ENCODE assay signal across 8 mouse cellular contexts in the genomic region with DNA sequence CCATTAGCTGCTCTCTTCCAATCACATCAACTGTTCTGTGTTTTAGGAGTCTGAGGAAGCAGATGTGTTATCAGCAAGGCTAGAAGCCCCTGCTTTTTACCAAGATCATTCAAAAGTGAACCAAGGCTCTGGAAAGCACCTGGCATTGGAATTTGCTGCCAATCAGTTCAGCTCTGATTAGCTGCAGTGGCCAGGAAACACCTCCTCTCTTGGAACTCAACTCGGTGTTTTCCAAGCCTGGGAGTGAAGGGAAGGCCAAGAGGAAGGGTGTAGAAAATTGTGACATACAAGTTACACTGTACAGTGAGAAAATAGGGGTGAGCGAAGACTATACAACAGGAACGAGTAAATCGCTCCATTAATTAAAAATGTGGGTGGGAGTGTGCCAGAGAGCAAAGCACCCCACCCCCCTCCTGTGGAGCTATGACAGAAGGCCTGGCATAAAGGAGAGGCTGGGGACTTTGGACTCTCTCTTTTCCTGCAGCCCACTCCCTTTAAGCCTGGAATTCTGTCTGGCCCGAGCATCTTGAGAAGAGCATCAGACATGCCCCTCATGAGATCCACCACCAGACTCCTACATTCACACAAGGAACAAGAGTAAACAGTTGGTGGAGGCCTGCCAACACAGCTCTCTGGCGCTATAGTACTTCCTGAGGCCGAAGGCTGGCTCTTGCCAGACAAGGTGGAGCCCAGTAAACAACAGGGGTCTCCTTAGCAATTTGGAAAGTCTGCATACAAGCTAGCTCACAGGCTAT.
DNase-seq lines count a peak whose midpoint lies in the region; ATAC-seq lines count a peak whose summit lies in the region.

No protein-coding gene starts in this region.

- DNase-seq in brain, adult 2 months (ENCODE audit: low read depth, low spot score): peak; percentile 67
- DNase-seq in cerebellum, postnatal 36 days: peak; percentile 55 to 62
- no peak for DNase-seq in embryo, embryonic 10.5 days (ENCODE audit: low spot score)
- no peak for DNase-seq in B cell, adult 2 months

- H3K36me3 ChIP-seq in heart, embryonic 14.5 days (ENCODE audit: control insufficient read depth, insufficient read depth, low read length): no peaks in the 10 kb centered on the region
- no peaks in the 10 kb centered on the region for H3K36me3 ChIP-seq in heart, embryonic 12.5 days
- H3K36me3 ChIP-seq in kidney, embryonic 15.5 days: no peaks in the 10 kb centered on the region

- no peaks in the 10 kb centered on the region for H3K27me3 ChIP-seq in heart, embryonic 14.5 days (ENCODE audit: control insufficient read depth, insufficient read depth, low read length)
- H3K27me3 ChIP-seq in heart, embryonic 12.5 days (replicated peaks): no peaks in the 10 kb centered on the region
- no peaks in the 10 kb centered on the region for H3K27me3 ChIP-seq in kidney, embryonic 15.5 days

- H3K4me3 ChIP-seq in heart, embryonic 14.5 days (ENCODE audit: control insufficient read depth in 1 of 2, insufficient read depth in 1 of 2, low read depth in 1 of 2, low read length in 2 of 2): no peak overlapping the region
- no peak overlapping the region for H3K4me3 ChIP-seq in heart, embryonic 12.5 days
- H3K4me3 ChIP-seq in kidney, embryonic 15.5 days (replicated peaks): no peak overlapping the region

- H3K4me1 ChIP-seq in heart, embryonic 14.5 days (ENCODE audit: control insufficient read depth in 2 of 2, insufficient read depth in 2 of 2, low read length in 2 of 2): peaks cover 5 to 7% of the 10 kb centered on the region in 2 experiments; a peak in 2 of 4 replicates
- peaks cover 4% of the 10 kb centered on the region; the same call in 1 of the 2 replicates for H3K4me1 ChIP-seq in heart, embryonic 12.5 days (replicated peaks)
- peaks cover 21% of the 10 kb centered on the region for H3K4me1 ChIP-seq in kidney, embryonic 15.5 days

- peak; percentile 35; the same call in 1 of the 2 replicates for ATAC-seq in heart, embryonic 14.5 days (ENCODE audit: insufficient number of reproducible peaks, insufficient read depth, low FRiP score, low read depth)
- ATAC-seq in heart, embryonic 12.5 days (ENCODE audit: insufficient number of reproducible peaks, low FRiP score): no peak; the same call in 1 of the 2 replicates
- peak; percentile 34; the same call in 1 of the 2 replicates for ATAC-seq in kidney, embryonic 15.5 days (replicated peaks; ENCODE audit: low FRiP score)
- 0 out of 2 replicates have a peak, but pooled peaks have one; percentile 20 for ATAC-seq in megakaryocyte progenitor cell, adult 5-6 weeks (replicated peaks; ENCODE audit: poor library complexity)

- no peak overlapping the region for H3K9ac ChIP-seq in heart, embryonic 14.5 days (ENCODE audit: low read length)
- no peak overlapping the region for H3K9ac ChIP-seq in heart, embryonic 12.5 days
- no peak overlapping the region for H3K9ac ChIP-seq in kidney, embryonic 15.5 days

- WGBS in heart, embryonic 14.5 days: 59% methylated on average over 7 of the region's 7 CpGs
- 66% methylated on average over 7 of the region's 7 CpGs for WGBS in heart, embryonic 12.5 days
- WGBS in kidney, embryonic 15.5 days: 67% methylated on average over 7 of the region's 7 CpGs

- H3K27ac ChIP-seq in heart, embryonic 14.5 days (replicated peaks in 1 of 2; ENCODE audit: control insufficient read depth in 1 of 2, insufficient read depth in 1 of 2, low read depth in 2 of 2, low read length in 2 of 2): 0 out of 4 replicates have a peak overlapping the region, but pooled peaks of 1 of the 2 experiments have one; percentile 11
- no peak overlapping the region for H3K27ac ChIP-seq in heart, embryonic 12.5 days (ENCODE audit: poor library complexity, severe bottlenecking)
- peak overlapping the region; percentile 72 for H3K27ac ChIP-seq in kidney, embryonic 15.5 days

- H3K4me2 ChIP-seq in heart, embryonic 14.5 days (ENCODE audit: low read length): no peak overlapping the region
- no peak overlapping the region for H3K4me2 ChIP-seq in heart, embryonic 12.5 days
- no peak overlapping the region for H3K4me2 ChIP-seq in kidney, embryonic 15.5 days

- no peaks in the 10 kb centered on the region for H3K9me3 ChIP-seq in heart, embryonic 14.5 days (ENCODE audit: control insufficient read depth, low read length)
- no peaks in the 10 kb centered on the region for H3K9me3 ChIP-seq in heart, embryonic 12.5 days (replicated peaks)
- H3K9me3 ChIP-seq in kidney, embryonic 15.5 days (replicated peaks): no peaks in the 10 kb centered on the region

Comparison
In these comparisons a context has a peak if more than half of its experiments do, and no peak if none do; other contexts are left out.
1. DNase-seq: peak in brain, adult 2 months (single experiment) and cerebellum, postnatal 36 days (2 of 2); none in embryo, embryonic 10.5 days (single experiment) and B cell, adult 2 months (0 of 2).